Mouse (Mus musculus): ENCODE data around the gene Crygd.

Crygd gene

GRCm38 (mm10) chr1:65043433-65043832 lies 19.8 kb downstream of the Crygd start:
- DNase-seq (ENCODE audit: low spot score in 2 of 2) = no peak

GRCm38 (mm10) chr1:65041837-65042236 lies 21.4 kb downstream of the Crygd start:
- DNase-seq (ENCODE audit: low spot score in 2 of 2) = no peak

- DNase-seq (ENCODE audit: low spot score in 2 of 2) = no peak
Measured at GRCm38 (mm10) chr1:65040806-65041205, 22.4 kb downstream of the Crygd start.

GRCm38 (mm10) chr1:65039679-65040078 lies 23.6 kb downstream of the Crygd start:
- DNase-seq (ENCODE audit: low spot score in 2 of 2) = no peak

- no peak for DNase-seq (ENCODE audit: low spot score in 2 of 2)
Measured at GRCm38 (mm10) chr1:65037542-65037941, 25.7 kb downstream of the Crygd start.

GRCm38 (mm10) chr1:65035513-65035912 lies 27.7 kb downstream of the Crygd start:
- no peak for DNase-seq (ENCODE audit: low spot score in 2 of 2)

- no peak for DNase-seq (ENCODE audit: low spot score in 2 of 2)
Measured at GRCm38 (mm10) chr1:65032641-65033040, 30.6 kb downstream of the Crygd start, which contains the start of gene Akr1cl. Gene Akr1cl, minus strand, starts transcription at chr1:65032759.

GRCm38 (mm10) chr1:65028206-65028605 lies 35.0 kb downstream of the Crygd start:
- no peak for DNase-seq (ENCODE audit: low spot score in 2 of 2)

- DNase-seq (ENCODE audit: low spot score in 2 of 2) = no peak
Measured at GRCm38 (mm10) chr1:65012726-65013125, 50.5 kb downstream of the Crygd start.
